Mouse (Mus musculus) cerebellum, adult 2 months (tissue): Measurements from ENCODE around the gene Rmnd5a.

ENCODE experiments used
- CTCF ChIP-seq: fragments of 200-500 bp; IDR thresholded peaks from 2 replicates; pipeline ENCODE4 v1.5.1; 2011; ENCODE audit warnings: low read depth, mild to moderate bottlenecking, control low read depth, low read length, moderate library complexity, borderline replicate concordance; ENCODE audit not compliant: insufficient read depth
- POLR2A ChIP-seq: fragments of 200-500 bp; IDR thresholded peaks from 2 replicates; pipeline ENCODE4 v1.6.1; 2011; ENCODE audit warnings: low read length, control low read depth, borderline replicate concordance; ENCODE audit not compliant: insufficient read depth

DNA sequence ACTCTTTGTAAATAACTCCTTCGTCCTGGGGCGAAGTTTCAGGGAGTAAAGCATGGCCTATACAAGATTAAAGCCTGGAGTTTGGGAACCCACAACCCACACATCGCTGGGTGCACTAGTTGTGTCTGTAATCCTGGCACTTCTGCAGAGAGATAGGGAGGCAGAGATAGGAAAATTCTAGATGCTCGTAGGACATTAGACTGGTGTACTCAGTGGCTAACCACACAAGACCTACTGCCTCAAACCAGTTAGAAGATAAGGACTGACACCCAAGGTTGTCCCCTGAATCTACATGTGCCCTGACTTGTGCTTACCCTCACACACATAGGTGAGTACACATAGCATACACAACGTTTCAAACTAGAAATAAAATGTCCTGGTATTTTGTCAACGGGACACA lies 5.1 kb upstream of the Rmnd5a start:
- TF ChIP-seq POLR2A: no peak
- no peak for TF ChIP-seq CTCF
